Mouse (Mus musculus): ENCODE measurements around the gene Cobll1. TPM values are rescaled to one million over a fixed set of nuclear protein-coding genes. Genes with fewer than 3 reads are reported as not detected.

Gene Cobll1
- polyA plus RNA-seq (2014; fragmentation: Illumina TruSeq; extraction: RNeasy Lipid Tissue Mini Kit (QIAGEN cat#74804); ENCODE audit: low read depth, low replicate concordance) = 36.2 TPM

GRCm38 (mm10) chr2:65238964-65239570, at the start of gene Cobll1:
TSS of gene Cobll1 (minus strand) at chr2:65239403.

Other genes starting within 250 kb of the Cobll1 start
- 11.9 TPM for gene Grb14, start 214.4 kb downstream of the Cobll1 start, polyA plus RNA-seq (2014; fragmentation: Illumina TruSeq; extraction: RNeasy Lipid Tissue Mini Kit (QIAGEN cat#74804); ENCODE audit: low read depth, low replicate concordance)
- 0.93 TPM for gene Slc38a11, start 124.6 kb upstream of the Cobll1 start, polyA plus RNA-seq (2014; fragmentation: Illumina TruSeq; extraction: RNeasy Lipid Tissue Mini Kit (QIAGEN cat#74804); ENCODE audit: low read depth, low replicate concordance)

Measured in adipose tissue, adult 10 weeks (tissue).